Mouse (Mus musculus) CH12.LX (cell line): ENCODE measurements around the gene Pus3. TPM values are rescaled to one million over a fixed set of nuclear protein-coding genes. Genes with fewer than 3 reads are reported as not detected.

Experiments used
- DNase-seq: peaks from one replicate; pipeline ENCODE4 v3.0.0-alpha.2; 2013; ENCODE audit errors: extremely low read depth
- H3K27ac ChIP-seq: 2 replicates; pipeline ENCODE4 v1.5.1; 2012; ENCODE audit warnings: low read depth, mild to moderate bottlenecking, control low read depth, moderate library complexity; ENCODE audit not compliant: insufficient read depth
- H3K27me3 ChIP-seq: replicated peaks from 2 replicates; pipeline ENCODE3; 2012; ENCODE audit warnings: inconsistent platforms
- H3K36me3 ChIP-seq, 2 experiments: replicated peaks in 1 of 2; 2 replicates each; pipeline versions ENCODE3 to v1.6.1; 2012; ENCODE audit warnings: inconsistent platforms in 1 of 2, low read length in 1 of 2, mild to moderate bottlenecking in 1 of 2, mixed read lengths in 1 of 2, moderate library complexity in 1 of 2; ENCODE audit not compliant: control insufficient read depth in 1 of 2, insufficient read depth in 1 of 2
- H3K4me1 ChIP-seq, 2 experiments: 2 replicates each; pipeline ENCODE4 v1.6.1; 2012; ENCODE audit warnings: inconsistent platforms in 1 of 2, moderate library complexity in 1 of 2; ENCODE audit not compliant: insufficient read depth in 2 of 2, control insufficient read depth in 1 of 2
- H3K4me2 ChIP-seq: 2 replicates; pipeline ENCODE4 v1.6.1; 2012; ENCODE audit warnings: low read depth, mild to moderate bottlenecking, control low read depth; ENCODE audit not compliant: poor library complexity, insufficient read depth, severe bottlenecking
- H3K4me3 ChIP-seq, 3 experiments: fragments of 150-350 bp in 1 of 3; sonication (generic) in 1 of 3; replicated peaks in 1 of 3; 2 replicates each; pipeline versions ENCODE3 to v1.5.1; 2011 to 2012; ENCODE audit warnings: low read depth in 2 of 3, low read length in 2 of 3, mild to moderate bottlenecking in 2 of 3, moderate library complexity in 2 of 3, control low read depth in 1 of 3, improper control_type of control experiment in 1 of 3, inconsistent platforms in 1 of 3, mixed read lengths in 1 of 3; ENCODE audit not compliant: poor library complexity in 1 of 3
- H3K79me2 ChIP-seq: replicated peaks from 2 replicates; pipeline ENCODE4 v1.6.1; 2012; ENCODE audit warnings: mild to moderate bottlenecking, moderate library complexity; ENCODE audit not compliant: control insufficient read depth, poor library complexity, insufficient read depth, severe bottlenecking; ENCODE audit errors: extremely low read depth
- H3K9ac ChIP-seq: 2 replicates; pipeline ENCODE4 v1.6.1; 2012; ENCODE audit warnings: low read depth, mild to moderate bottlenecking, control low read depth, moderate library complexity; ENCODE audit not compliant: insufficient read depth
- H3K9me3 ChIP-seq: replicated peaks from 2 replicates; pipeline ENCODE3; 2012; ENCODE audit warnings: low read length, inconsistent platforms, mixed read lengths
- CHD1 ChIP-seq: IDR thresholded peaks from 2 replicates; pipeline ENCODE4 v1.6.1; 2012; ENCODE audit warnings: low read depth, low read length, improper control_type of control experiment, inconsistent platforms
- CHD2 ChIP-seq: IDR thresholded peaks from 2 replicates; pipeline ENCODE4 v1.6.1; 2011; ENCODE audit warnings: low read length, improper control_type of control experiment
- ETS1 ChIP-seq: conservative IDR thresholded peaks from 2 replicates; pipeline ENCODE4 v1.6.1; 2012; ENCODE audit warnings: low read depth, mild to moderate bottlenecking, inconsistent platforms, low read length, improper control_type of control experiment, moderate library complexity
- HCFC1 ChIP-seq: IDR thresholded peaks from 2 replicates; pipeline ENCODE4 v1.6.1; 2012; ENCODE audit warnings: low read depth, mild to moderate bottlenecking, inconsistent platforms, low read length, improper control_type of control experiment
- IRF4 ChIP-seq: IDR thresholded peaks from 2 replicates; pipeline ENCODE4 v1.6.1; 2014; ENCODE audit warnings: low read depth, mild to moderate bottlenecking, inconsistent platforms, low read length, improper control_type of control experiment
- JUN ChIP-seq: IDR thresholded peaks from 2 replicates; pipeline ENCODE4 v1.6.1; 2011; ENCODE audit warnings: low read depth, mild to moderate bottlenecking, low read length, improper control_type of control experiment, moderate library complexity; ENCODE audit not compliant: insufficient read depth
- JUND ChIP-seq: conservative IDR thresholded peaks from 2 replicates; pipeline ENCODE4 v1.6.1; 2011; ENCODE audit warnings: low read depth, low read length, improper control_type of control experiment
- MEF2A ChIP-seq: IDR thresholded peaks from 2 replicates; pipeline ENCODE4 v1.6.1; 2014; ENCODE audit warnings: low read depth, mild to moderate bottlenecking, inconsistent platforms, low read length, improper control_type of control experiment, borderline replicate concordance
- USF1 ChIP-seq: IDR thresholded peaks from 2 replicates; pipeline ENCODE4 v1.6.1; 2014; ENCODE audit warnings: low read depth, mild to moderate bottlenecking, inconsistent platforms, low read length, improper control_type of control experiment
- ZNF384 ChIP-seq: IDR thresholded peaks from 2 replicates; pipeline ENCODE4 v1.6.1; 2012; ENCODE audit warnings: low read depth, low read length, improper control_type of control experiment, inconsistent platforms
- dilution Hi-C: fragments of 300-500 bp; cut with MboI; formaldehyde crosslinking; loops from 2 replicates; pipeline ENCODE4 v1.14.3; 2020; ENCODE audit warnings: low sequenced_read_pairs; ENCODE audit not compliant: extremely low pct_unique_long_range_greater_than_20kb, extremely low pct_ligation_motif_present
- in situ Hi-C: fragments of 300-500 bp; cut with MboI; formaldehyde crosslinking; loops from 3 replicates; pipeline ENCODE4 v1.14.3; 2019; ENCODE audit warnings: low sequenced_read_pairs, low pct_ligation_motif_present, low pct_unique_long_range_greater_than_20kb, mixed read lengths
- polyA plus RNA-seq: library from polyadenylated mRNA; unstranded; fragments of >175 nt; gene quantifications from 2 replicates; pipeline ENCODE4 v1.2.1, GENCODE M21; 2012; ENCODE audit warnings: low read depth; ENCODE audit not compliant: insufficient read length
- total RNA-seq, 2 experiments: library from RNA; depleted of rRNA; stranded (reverse); fragments of 300-350 nt in 1 of 2; fragments of >200 nt in 1 of 2; gene quantifications; 2 replicates each; pipeline ENCODE4 v1.2.3; 2012 to 2014

Pus3 gene
- total and polyA plus RNA-seq, 3 experiments = 18.0 to 40.8 (median 21.8) TPM

GRCm38 (mm10) chr9:35569571-35570534 lies 11.5 kb downstream of the Pus3 start, which contains the start of the genes Pate2 and Hyls1 (continued):
- peak; percentile 51 for TF ChIP-seq HCFC1

- TF ChIP-seq USF1 = no peak
- TF ChIP-seq ZNF384 = peak; percentile 4; the same call in 1 of the 2 replicates
- H3K36me3 ChIP-seq = peaks cover 13 to 23% of the 10 kb centered on the region in 2 experiments
- dilution Hi-C loops (no loop called here), in situ Hi-C loops (no loop called here)
- H3K9me3 ChIP-seq = no peaks in the 10 kb centered on the region
- H3K4me3 ChIP-seq = peak overlapping the region; percentile 69 to 95 (median 88)
- DNase-seq = no peak
- peak overlapping the region; percentile 61; the same call in 1 of the 2 replicates for H3K4me2 ChIP-seq
- H3K4me1 ChIP-seq = peaks cover 0 to 24% of the 10 kb centered on the region in 2 experiments; a peak in 2 of 4 replicates
- no peaks in the 10 kb centered on the region for H3K27me3 ChIP-seq
- H3K9ac ChIP-seq = peak overlapping the region; percentile 29; the same call in 1 of the 2 replicates
- peaks cover 16% of the 10 kb centered on the region for H3K79me2 ChIP-seq
- no peak overlapping the region for H3K27ac ChIP-seq
Measured at GRCm38 (mm10) chr9:35570663-35571062, 12.3 kb downstream of the Pus3 start.

GRCm38 (mm10) chr9:35574416-35574815 lies 16.0 kb downstream of the Pus3 start:
- Histone ChIP-seq H3K27ac (no peak overlapping the region), H3K36me3 (no peaks in the 10 kb centered on the region), H3K27me3 (no peaks in the 10 kb centered on the region), H3K9me3 (no peaks in the 10 kb centered on the region), H3K79me2 (no peaks in the 10 kb centered on the region), H3K4me1 (peaks cover 0 to 5% of the 10 kb centered on the region in 2 experiments; a peak in 2 of 4 replicates), H3K4me2 (no peak overlapping the region), H3K9ac (no peak overlapping the region), H3K4me3 (no peak overlapping the region)
- dilution Hi-C loops = no loop called here
- DNase-seq = no peak
- in situ Hi-C loops = no loop called here
- TF ChIP-seq MEF2A = no peak
- TF ChIP-seq CHD2 = no peak
- TF ChIP-seq CHD1 = no peak
- TF ChIP-seq JUN = no peak
- no peak for TF ChIP-seq JUND
- no peak for TF ChIP-seq IRF4
- no peak for TF ChIP-seq ETS1
